Mouse (Mus musculus): Measurements from ENCODE around the gene Mctp1.
"Not testable (repeated sequence)": the region's sequence is repeated elsewhere in the genome, so short reads cannot be mapped to it uniquely, and the experiment has no call there.

Mctp1 gene

DNA sequence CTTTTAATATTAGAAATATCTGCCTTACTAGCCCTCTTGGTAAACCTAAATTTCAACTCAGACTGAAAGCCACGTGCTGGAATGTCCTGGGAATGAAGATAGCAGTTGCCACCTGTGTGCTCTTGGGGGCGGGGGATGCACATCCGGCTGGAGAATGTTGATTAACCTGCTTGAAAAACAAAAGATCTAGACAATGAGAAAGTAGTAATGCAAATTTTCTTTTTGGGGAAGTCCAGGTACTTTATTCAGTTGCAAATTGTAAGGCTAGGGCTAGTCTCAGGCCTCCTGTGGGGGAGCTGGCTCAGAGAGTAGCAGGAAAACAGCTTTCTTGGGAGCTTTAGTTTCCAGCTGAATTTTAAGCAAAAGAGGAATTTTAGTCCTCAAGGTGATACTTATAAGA lies 67.2 kb downstream of the Mctp1 start:
- not testable (repeated sequence) for DNase-seq (ENCODE audit: extremely low read depth, insufficient read length, low spot score)

DNA sequence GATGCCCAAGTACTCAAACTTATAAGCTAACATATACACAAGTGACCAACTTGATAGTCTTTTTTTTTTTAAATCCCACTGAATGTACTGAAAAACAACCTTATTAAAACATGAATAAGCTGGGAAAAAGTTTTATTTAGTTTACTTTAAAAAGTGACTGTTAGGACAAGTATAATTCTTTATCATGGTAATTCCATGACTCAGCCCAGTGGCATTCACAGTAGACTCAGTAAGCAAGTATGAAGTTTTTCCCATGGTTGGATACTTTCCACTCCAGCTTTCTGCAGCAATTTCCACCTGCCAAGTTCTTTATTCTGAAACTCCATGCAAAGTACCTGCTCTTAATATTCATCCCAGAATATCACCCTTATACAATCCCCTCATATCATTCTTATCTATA lies 97.3 kb downstream of the Mctp1 start:
- no peak for DNase-seq (ENCODE audit: extremely low read depth, insufficient read length, low spot score)

DNA sequence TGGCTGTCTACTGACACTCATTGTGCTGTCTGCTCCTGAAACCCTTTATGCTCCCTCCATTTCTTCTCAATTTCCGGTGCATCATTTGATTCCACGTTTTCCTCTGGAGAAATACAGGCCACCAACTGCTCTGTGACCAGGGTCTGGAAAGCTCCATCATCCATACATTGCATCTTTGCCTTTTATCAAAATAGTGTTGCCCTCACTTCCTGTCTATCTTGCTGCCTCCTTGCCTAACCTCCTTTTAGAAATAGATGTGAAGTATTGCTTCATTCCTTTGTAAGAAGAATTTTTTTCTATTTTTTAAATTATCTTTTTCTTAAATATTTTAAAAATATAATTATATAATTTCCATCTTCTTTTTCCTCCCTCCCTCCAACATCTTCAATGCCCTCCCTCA lies 98.7 kb downstream of the Mctp1 start:
- DNase-seq (ENCODE audit: extremely low read depth, insufficient read length, low spot score): no peak

DNA sequence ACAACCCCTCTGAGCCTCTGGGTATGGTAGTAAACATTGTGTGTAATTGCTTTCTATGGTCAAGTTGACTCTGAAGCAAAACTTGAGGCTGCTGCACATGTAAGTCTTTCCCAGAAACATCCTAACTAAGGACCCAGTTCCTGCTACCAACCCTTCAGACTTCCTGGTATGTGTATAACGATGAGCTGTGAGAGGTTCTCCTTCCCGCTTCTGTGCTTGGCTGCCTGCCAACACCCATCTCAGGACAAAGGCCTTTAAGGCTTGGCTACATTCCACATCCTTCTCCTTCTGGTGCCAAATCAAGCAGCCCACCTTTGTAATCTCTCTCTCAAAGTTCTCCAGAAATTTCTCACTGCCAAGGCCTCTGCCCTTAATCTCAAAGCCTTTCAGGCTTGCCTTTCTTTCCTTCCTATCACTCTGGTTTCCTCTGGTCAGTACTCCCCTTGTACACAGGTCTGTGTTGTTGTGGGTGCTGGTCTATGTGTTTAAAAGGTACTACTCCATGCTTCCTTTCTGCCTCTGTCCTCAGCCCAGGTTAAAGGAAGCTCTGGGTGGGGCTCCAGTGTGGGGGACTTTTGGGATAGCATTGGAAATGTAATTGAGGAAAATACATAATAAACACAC lies 99.9 kb downstream of the Mctp1 start:
- no peak for DNase-seq (ENCODE audit: extremely low read depth, insufficient read length, low spot score)

DNA sequence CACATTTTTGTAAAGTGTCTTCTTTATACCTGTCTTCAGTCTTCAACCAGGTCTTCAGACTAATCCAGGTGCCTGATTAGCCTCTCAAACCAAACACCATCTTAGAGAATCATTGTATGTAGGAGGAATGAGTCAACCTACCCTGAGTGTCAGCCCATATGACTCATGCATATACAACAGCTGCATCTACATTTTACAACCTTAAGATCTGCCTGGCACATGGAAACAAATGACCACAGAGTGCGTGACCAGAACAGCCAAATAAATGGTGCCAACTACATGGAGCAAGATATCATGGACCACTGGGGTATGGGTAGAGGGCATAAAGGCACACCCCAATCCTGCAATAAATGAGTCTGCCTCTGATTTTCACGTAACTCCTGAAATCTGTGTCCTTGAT lies 131.6 kb downstream of the Mctp1 start:
- DNase-seq (ENCODE audit: extremely low read depth, insufficient read length, low spot score): no peak

DNA sequence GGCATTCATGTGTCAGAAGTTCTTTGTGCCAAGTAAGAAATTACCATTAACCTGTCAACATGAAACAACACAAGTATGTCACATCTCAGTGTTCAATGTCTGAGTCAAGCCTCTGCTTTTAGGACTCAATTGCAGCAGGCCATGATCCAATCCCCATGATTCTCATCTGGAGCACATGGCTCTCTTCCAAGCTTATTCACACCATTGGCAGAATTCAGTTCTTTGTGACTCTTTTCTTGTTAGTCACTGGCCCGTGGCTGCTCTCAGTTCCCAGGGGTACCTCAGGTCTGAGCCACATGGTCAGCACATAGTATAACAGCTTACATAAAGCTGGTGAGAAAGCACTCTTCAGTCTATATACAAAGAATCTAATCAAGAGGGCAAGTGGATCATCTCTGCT lies 138.8 kb downstream of the Mctp1 start:
- no peak for DNase-seq (ENCODE audit: extremely low read depth, insufficient read length, low spot score)

DNA sequence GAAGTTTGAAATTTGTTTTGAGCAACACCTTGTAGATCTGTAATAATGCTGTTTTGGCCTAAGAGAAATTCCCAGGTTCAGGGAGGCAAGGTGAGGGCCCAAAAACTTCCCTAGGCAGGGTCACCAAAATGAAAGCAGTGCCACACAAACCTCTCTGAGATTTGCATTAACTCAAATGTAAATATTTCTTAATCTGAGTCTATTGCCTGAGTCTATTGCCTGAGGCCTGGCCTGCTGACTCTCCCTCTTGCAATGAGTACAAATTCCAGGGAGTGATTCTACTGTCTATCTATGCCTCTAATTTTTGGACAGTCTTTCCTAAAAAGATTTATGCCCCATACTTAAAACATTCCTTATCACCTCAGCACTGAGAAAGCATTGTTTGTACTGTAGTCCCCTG lies 143.0 kb downstream of the Mctp1 start:
- no peak for DNase-seq (ENCODE audit: extremely low read depth, insufficient read length, low spot score)

DNA sequence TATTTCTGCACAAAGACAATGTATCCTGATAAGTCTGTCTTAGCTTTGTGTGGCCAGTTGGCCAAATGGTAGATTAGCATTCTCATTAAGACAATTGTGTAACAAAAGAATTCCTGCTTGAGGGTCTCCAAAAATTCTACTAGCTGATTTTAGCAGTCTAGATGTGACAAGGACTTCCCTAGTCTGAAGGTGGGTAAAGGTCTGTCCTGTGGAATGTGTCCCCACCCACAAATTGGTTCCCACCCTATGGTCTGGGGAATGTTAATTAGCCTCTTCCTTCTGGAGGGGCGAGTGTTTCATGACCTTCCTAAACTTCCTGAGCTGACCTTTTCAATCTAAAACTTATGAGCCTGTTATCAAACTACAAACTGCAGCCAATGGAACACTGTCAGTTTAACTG lies 143.4 kb downstream of the Mctp1 start:
- no peak for DNase-seq (ENCODE audit: extremely low read depth, insufficient read length, low spot score)

DNA sequence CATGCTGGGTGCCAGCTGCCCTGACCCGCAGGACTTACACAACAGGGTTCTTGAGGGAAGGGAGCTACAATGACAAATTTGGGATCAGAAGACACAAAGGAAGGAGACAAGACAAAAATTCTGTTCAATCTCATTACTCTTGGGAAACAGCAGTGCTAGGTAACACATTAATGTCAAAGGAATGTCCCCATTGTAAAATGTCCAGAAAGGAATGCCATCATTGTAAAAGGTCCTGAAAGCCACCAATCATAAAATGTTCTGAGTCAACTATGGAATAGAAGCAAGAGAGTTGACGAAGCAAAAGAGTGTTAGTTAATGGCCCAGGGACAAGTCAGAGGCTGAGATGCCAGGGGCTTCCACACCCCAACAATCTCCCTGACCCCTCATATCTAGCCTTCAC lies 145.6 kb downstream of the Mctp1 start:
- no peak for DNase-seq (ENCODE audit: extremely low read depth, insufficient read length, low spot score)

DNA sequence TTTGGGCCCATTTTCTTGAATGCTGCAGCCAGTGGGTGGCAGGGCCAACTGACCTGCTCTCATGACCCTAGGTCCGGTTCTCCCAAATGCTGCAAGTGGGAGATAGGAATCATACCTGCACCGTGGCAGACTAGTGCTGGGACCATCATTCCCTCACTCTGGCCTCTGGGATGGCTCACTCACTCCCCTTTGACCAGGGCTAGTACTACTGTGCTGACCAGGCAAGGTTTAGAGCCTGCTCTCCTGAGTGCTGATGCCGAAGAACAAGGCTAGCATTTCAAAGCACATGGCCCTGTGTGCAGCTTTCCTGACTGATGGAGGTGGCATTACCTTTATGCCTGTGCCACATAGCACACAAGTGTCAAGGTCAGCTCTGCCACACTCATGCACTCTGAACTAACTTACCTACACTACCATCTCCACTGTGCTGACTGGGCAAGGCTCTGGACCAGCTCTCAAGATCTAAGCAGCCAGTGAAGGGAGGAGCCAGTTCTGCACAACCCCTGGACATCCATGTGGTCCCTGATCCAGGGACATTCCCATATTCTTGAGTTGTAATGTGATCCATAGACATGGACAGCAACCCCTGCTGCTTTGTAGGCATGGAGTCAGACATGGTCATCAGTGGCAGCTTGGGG lies 146.7 kb downstream of the Mctp1 start:
- DNase-seq (ENCODE audit: extremely low read depth, insufficient read length, low spot score): no peak

DNA sequence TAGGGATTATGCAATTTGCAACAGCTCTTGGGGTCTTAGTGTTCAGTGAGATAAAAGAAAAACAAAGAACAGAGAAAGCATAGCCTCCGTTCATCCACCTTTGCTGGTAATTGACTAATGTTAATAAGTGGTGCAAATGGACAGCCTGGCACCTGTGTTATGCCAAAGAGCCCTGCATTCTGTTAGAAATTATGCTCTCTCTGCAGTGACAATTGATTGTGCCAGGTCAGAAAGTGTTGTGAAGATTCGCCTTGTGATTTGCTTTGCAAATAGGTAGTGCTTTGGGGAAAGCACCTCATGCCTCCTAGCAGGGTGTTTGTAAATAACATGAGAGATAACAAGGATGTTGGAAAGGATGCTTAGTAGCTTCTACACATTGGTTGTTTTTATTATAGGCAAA lies 163.5 kb downstream of the Mctp1 start:
- no peak for DNase-seq (ENCODE audit: extremely low read depth, insufficient read length, low spot score)

DNA sequence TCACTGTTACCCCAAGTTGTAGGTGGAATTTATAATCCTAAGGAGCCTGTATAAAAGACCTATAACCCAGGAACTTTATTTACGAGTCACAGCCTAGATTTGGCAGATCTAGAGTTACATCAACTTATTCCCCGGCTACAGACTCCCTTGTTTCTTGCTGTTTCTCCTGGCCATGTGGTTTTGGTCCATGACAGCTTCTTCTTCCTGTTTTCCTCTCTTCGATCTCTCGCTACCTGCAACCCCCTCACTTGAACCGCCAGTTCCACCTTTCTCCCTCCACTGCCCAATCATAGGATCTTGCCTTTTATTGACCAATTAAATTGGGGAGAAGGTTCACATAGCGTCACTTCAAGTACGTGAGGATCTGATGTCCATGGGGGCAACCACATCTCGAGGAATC lies 176.6 kb downstream of the Mctp1 start:
- no peak for DNase-seq (ENCODE audit: extremely low read depth, insufficient read length, low spot score)

DNA sequence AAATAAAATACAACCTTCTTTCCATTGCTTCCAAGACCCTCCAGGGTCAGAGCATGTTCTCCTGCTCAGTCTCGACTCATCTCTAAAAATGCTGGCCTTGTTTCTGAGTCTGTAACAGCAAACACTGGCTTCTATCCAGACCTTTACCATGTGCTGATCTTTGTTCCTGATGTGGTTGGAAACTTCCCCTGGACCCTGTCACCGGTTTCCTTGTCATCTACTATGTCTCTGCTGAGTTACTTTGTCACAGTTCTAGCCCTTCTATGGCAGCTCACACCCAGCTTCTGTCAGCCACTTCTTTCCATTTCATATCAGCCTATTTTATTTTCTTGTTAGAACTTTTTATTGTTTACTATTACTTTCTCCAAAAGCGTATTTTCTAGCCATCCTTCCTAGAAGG lies 177.3 kb downstream of the Mctp1 start:
- no peak for DNase-seq (ENCODE audit: extremely low read depth, insufficient read length, low spot score)

DNA sequence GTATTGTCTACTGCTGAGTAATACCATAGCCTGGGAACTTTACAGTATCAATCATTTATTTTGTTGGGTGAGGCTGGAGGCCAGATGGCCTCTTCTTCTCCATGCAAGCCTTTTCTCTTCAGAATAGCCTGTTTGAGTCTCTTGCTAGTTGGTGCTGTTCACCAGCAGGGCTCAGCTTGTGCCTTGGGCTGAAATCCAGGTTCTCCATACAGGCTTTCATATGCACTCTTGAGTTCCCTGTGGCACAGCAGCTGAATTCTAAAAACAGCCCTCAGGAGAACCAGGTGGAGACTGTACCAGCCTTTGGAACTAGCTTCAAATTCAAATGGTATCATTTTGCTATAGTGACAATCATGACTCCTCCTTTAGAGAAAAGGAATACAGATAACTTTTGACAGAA lies 179.7 kb downstream of the Mctp1 start:
- no peak for DNase-seq (ENCODE audit: extremely low read depth, insufficient read length, low spot score)

DNA sequence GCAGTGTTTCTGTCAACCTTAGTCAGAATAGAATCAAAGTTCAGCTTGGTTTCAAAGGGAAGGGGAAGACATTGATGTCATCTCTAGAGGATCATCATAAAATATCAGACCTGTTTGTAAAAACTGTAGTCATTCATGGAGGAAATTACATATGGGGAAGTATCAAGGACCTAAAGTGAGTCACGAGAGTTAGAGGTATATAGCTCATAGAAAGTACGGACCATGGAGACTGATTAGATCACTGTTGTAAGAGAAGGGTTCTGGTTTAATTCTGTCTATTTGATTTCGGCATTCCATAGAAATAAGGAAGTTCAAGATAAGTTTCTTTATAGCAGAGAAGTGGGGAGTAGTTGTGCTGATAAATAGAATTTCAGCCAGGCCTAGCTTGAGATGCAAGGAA lies 181.7 kb downstream of the Mctp1 start:
- no peak for DNase-seq (ENCODE audit: extremely low read depth, insufficient read length, low spot score)

DNA sequence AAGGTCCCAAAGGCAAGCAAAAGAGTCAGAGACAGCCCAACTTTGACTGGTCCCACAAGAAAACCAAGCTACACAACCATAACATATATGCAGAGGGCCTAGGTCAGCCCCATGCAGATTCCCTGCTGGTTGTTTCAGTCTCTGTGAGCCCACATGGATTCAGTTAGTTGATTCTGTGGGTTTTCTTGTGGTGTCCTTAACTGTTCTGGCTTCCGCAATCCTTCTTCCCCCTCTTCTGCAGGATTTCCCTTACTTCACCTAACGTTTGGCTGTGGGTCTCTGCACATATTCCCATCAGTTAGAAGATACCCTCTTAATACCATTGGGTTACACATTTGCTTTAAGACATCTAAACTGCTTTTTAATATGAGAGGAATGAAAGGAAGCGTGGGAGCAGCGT lies 183.1 kb downstream of the Mctp1 start:
- no peak for DNase-seq (ENCODE audit: extremely low read depth, insufficient read length, low spot score)

DNA sequence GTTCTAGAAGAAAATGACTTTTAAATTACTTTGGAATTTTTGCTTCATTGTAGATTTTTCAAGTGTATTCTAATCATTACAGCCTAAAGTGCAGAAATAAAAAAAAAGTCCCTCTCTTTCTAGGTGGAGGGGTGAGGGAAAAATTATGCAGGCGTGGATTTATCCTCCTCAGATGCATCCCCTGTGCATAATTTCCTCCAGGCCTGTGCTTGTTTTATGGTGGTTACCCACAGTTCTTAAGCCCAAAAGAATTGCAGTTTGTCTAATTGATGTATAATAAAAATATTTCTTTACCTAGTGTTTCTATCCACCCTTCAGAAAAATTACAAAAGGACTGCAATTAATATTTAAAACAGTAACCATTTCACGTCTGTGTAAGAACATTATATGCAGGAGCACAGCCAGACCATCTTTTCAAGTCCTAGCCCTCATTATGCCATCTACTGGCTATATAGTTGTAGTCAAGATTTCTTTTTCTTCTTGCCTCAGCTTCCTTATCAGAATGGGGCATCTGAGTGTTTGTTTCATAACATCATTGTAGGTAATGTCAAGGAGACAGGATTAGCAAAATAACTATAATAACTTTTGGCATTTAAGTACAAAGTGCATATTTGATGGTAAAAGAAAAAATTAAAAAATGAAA lies 184.4 kb downstream of the Mctp1 start:
- no peak for DNase-seq (ENCODE audit: extremely low read depth, insufficient read length, low spot score)

DNA sequence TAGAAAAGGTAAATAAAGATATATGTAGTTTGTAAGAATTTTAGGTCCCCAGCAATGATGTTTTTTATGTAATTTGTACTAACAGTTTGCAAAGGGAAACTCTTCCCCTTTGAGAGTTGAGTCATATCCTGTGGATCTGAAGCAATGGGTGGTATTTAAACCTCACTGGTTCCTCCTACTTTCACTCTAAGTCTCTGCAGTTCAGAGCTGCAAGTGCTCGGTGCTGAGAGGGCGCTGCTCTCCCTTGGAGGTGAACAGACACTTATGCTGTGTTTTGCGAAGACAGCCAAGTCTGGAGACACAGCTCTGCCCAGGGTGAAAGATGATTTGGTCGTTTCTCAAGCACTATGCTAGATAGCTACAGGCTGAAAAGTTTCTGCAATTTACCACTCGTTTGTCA lies 195.1 kb downstream of the Mctp1 start:
- peak; percentile 41 for DNase-seq (ENCODE audit: extremely low read depth, insufficient read length, low spot score)

DNA sequence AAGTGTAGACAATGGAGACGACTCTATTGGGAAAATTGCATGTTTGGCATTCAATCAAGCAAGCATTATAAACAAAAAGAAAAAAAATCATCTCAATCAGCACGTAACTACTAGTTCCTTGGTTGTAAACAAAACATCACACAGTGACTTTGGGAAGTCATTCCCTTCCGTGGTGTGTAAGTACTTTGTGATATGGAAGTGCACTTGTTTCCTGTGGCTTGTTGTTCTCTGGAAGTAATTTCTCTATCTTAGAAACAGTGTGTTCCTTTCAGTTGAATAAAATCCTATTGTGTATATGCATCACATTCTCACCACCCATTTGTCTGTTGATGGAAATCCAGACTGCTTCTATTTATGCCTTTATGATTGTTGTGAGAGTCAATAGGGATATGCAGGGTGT lies 201.1 kb downstream of the Mctp1 start:
- DNase-seq (ENCODE audit: extremely low read depth, insufficient read length, low spot score): no peak

DNA sequence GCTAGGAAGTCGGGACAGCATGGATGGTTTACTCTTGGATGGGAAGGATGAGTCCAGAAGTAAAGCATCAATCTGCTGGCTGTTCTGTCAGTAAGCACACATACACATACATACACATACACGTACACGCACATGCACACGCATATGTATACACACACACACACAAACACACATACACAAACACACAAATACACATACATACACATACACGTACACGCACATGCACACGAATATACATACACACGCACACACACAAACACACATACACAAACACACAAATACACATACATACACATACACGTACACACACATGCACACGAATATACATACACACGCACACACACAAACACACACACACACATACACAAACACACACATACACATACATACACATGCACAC lies 206.4 kb downstream of the Mctp1 start:
- DNase-seq (ENCODE audit: extremely low read depth, insufficient read length, low spot score): not testable (repeated sequence)

DNA sequence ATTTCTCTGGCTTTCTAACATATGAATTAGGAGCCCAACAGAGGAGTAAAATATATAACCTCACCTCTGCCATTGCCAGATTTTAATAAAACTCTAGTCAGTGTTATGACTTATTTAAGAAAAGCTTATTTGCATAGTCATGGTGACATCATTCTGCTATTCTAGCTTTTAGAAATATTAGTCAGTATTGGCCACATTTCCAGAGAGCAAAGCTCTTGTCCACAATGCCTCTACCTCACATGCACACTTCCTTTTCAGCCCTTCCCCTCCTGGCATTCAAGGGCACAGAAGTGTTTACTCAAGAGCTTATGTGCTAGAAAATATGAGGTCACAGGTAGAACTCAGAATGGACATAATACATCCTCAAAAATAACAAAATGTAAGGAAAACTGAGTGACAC lies 206.9 kb downstream of the Mctp1 start:
- no peak for DNase-seq (ENCODE audit: extremely low read depth, insufficient read length, low spot score)

DNA sequence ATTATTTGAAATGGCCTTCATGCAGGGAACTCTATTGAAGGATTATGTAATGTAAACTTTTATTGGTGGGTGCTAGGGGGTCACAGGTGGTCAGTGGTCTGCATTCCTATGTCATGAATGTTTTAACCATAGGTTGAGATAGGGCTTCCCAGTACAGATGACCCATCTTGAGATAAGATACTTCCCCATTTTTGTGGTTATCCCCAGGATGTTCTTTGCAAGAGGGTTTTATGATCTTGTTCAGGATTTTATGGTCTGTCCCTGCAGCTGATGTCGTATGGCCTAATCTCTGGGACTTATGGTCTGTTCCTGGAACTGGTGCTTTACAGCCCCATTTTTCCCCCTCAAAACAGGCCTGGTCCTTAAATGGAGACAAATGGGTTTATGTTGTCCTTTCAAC lies 207.4 kb downstream of the Mctp1 start:
- no peak for DNase-seq (ENCODE audit: extremely low read depth, insufficient read length, low spot score)

Measured in 3134 (cell line).